Mouse (Mus musculus): ENCODE results near the gene Zfhx3.

Zfhx3 gene

DNA sequence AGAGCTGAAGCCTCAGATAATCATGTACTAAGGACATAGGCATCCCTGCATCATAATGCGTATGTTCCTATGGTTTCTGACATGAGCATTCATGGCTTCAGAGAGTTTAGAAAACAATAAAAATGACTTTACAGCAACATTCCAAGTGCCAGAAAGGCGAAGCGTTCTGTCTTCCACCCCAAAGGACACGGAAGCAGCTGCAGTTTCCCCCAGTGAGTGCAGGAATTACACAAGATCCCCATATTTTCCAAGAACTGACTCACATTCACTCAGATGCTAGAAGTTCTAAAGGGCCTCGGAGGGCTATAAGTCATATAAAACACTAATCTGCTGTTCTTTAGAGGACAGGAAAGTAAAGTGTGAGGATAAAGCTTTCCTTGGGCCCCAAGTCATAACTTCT lies 75.3 kb downstream of the Zfhx3 start:
- DNase-seq (ENCODE audit: low read depth, low spot score) = peak; percentile 30

DNA sequence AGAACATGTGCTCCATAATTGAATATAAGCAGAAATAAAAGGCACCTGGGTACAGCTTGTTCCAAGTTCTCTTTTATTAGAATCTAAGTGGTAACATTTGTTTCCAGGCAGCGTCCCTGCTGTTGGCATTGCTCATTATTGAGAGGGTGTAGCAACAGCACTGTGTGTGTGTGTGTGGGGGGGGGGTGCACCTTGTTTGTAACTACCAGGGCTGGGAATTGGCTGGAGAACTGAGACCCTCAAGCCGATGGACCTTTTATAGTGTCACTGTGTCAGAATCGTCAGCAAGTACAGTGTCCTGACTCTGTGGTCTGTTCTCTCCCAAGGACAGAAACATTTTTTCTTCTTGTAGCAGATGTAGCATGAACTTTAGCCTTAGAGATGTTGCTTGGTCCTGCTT lies 77.2 kb downstream of the Zfhx3 start:
- no peak for DNase-seq (ENCODE audit: low read depth, low spot score)

DNA sequence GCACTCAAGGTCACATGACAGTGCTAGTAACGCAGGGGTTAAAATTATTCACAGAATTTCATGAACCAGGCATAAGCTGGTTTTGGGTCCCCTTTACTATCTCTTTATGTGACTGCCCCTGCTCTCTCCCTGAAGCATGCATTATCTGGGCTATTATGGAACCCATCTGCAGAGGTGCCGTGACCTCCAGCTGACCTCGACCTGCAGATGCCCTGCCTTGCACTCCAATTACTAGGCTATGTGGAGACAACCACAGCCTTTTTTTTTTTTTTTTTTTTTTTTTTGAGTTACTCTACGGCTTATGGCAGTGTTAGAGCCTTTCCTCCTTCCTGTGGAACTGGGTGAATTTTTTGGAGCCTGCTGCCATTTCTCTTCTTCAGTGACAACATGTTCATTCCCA lies 80.0 kb downstream of the Zfhx3 start:
- no peak for DNase-seq (ENCODE audit: low read depth, low spot score)

DNA sequence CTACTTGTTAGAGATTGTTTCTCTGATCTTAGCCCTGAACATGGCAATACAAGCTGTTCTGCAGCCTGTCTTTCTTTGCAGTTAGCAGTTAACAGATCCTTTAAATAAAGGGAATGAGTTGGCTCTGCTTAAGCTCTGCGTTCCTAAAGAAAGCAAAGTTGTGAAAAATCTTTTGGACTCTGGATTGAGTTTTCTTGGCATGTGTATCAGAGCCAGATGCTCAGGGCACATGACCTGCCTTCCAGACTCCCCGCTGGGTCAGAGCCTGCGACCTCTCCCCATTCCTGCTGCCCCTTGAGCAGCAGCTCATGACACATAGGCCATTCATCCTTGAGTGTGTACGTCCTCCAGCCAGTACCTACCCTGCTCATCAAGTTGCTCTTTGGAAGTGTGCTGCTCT lies 81.9 kb downstream of the Zfhx3 start:
- no peak for DNase-seq (ENCODE audit: low read depth, low spot score)

DNA sequence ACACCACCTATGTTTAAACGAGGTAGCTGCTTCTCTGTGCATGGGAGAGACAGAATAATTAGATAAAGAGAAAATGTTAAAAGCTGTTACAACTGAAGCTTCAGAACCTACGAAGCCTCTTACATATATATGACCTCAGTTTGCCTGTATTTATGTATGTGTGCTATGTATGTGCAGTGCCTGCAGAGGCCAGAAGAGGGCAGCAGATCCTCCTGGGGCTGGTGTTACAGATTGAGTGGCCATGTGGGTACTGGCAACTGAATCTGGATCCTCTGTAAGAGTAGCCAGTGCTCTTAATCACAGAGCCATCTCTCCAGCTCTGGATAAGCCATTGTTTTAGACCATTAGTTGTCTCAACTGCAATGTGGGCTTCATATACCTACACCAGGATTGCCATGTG lies 82.8 kb downstream of the Zfhx3 start:
- DNase-seq (ENCODE audit: low read depth, low spot score) = no peak

DNA sequence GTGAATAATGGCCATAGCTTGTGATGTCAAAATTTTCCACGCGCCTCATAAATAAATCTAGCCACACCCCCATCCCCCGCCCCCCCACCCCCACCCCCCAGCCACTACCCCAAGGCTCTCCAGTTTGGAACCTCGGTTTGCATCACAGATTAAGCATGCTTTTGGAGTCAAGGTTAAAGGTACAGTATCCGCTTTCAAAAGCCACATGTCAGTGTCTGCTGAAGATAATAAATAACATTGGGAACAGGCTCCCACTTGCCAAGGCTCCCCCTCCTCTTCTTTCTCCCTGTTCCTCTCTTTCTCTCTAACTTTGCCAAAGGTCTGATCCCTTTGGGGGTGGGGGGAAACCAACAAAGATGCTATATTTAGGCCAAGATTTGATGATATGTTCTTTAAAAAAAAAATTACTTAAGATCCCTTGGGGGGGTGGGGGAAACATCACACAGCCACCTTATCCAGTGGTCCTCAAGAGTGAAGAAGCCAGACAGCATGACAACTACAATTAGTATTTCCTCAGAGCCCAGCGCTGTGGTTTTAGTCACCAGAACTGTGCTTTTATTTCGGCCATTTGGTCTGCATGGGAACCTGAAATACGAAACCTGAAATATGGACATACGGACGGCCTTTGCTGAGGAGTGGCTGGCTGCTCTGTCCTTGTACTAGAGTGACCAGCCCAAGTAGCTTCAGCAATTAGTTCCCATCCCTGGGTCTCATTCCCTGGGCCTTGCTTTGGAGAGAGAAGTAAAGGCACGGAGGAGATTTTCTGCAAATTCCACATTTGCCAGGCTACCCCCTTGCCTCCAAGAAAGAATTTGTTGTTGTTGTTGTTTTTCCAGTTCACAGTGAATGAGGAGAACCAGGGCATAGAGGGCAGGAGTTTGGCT lies 84.4 kb downstream of the Zfhx3 start:
- no peak for DNase-seq (ENCODE audit: low read depth, low spot score)

DNA sequence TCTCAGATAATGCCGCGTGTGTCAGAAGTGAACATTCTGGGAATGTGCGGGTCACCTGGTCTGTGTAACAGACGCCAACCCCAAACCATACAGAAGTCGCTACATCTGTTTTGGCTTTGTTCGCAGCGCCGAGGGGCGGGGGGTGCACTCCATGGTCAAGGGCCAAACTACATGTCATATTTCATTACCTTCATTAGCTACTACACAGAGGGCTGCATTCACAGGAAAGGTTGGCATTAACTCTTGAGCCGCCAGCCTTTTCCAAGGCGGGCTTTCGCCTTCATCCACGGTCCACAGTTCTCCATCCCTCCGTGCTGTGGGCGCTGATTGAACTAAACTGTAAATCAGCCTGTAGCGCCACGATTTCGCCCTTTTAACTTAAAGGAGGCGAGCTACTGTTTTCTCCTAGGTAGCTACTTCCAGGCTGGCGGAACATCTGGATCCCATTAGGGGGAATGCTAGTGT lies 85.1 kb downstream of the Zfhx3 start:
- DNase-seq (ENCODE audit: low read depth, low spot score) = no peak

DNA sequence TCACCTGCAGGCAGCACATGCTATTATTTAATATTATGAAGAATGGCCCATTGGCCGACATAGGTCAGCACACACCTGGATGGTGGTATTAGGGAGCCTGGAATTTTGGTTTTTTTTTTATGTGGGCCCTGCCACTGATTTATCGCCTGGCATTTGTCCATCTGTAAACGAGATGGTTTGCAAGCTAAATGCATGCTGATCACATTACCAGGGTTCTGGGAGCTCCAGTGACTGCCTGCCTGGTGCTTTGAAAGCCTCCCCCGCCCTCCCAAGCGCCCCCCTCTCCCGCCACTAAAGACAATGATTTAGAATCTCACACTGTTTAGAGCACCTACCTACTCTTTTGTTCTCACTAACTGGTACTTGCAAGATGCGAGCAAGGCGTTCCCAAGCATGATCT lies 86.0 kb downstream of the Zfhx3 start:
- no peak for DNase-seq (ENCODE audit: low read depth, low spot score)

DNA sequence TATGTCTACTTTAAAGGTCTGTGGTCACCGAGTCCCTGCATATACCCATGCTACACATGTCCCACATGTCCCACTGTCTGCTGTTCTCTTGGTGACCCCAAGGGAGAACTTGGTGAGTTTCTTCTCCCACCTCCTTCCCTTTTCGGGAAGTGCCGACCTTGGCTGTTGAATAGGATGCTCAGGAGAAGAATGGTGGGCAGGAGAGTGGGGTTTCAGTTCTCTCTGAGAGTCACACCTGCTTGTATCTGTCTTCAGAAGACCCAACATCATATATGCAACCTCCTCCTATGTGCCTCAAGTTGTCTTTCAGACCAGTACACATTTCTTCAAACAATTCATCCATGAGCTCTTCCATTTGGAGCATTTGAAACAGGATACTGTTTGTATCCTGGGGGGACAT lies 88.7 kb downstream of the Zfhx3 start:
- DNase-seq (ENCODE audit: low read depth, low spot score) = no peak

DNA sequence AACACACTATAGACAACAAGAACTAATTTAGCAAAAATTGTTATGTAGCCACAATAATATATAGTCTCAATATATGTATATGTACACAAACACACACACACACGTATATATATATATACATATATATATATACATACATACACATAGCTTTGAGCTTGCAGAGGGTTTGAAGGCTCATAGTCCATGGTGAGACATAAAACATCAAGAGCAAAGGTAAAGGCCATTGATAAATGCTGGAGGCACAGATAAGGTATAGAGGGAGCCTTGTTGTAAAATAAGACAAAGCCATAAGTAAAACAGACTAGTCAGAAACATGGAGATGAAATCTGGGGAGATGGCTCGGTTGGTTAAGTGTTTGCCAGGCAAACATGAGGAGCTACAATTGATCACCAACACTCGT lies 91.6 kb downstream of the Zfhx3 start:
- DNase-seq (ENCODE audit: low read depth, low spot score) = no peak

DNA sequence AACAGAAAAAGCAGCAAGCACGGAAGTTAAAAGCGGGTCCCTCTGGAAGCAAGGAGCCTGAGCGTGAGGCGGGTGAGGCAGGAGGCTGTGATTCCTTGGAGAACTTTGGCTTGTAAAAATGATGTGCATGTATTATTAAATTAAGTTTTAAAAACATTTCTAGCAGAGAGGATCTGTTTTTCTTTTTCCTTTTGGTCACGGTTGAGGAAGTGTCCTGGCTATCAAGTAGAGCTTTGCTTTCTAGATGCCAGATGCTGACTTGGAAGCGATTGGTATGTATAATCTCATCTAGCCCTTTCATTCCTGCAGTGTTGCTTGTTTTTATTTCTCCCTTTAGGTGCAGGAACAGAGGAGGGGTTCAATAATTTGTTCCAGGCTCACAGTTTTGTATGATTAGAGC lies 92.3 kb downstream of the Zfhx3 start:
- DNase-seq (ENCODE audit: low read depth, low spot score) = no peak

DNA sequence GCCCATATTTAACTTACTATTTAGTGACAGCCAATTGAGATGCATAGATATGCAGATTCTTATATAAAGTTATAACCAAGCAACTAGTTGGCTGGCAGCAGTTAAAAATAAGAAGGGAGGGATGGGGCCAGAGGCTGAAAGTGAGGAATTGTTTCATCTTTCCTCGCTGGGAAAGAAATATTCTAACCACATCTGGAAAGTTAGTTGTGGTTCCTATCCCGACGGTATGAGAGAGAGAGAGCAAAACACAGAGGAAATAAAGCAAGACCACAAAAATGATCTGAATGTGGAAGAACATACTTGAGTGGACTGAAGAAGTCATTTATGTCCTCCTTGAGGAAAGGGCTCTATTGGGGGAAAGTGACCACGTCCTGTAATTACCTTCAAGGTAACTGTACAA lies 101.2 kb downstream of the Zfhx3 start:
- DNase-seq (ENCODE audit: low read depth, low spot score) = peak; percentile 12

DNA sequence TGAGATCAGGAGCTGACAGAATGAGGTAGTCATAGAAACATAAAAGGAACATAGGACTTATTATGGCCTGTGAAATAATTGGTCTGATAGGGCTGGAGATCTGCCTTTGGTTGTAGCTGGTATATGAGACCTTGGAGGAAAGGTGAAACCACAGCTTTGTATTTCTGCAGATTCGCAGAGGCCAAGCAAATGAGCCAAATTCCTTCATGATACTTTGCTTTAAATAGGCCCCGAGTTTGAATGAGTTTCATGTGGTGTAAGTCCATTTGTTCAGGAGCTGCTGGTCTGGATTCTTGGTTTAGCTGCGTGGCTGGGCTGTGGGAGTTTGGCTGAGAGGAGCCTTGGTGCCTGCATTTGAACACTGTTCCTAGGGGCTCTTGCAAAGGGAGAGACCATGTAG lies 101.7 kb downstream of the Zfhx3 start:
- DNase-seq (ENCODE audit: low read depth, low spot score) = no peak

DNA sequence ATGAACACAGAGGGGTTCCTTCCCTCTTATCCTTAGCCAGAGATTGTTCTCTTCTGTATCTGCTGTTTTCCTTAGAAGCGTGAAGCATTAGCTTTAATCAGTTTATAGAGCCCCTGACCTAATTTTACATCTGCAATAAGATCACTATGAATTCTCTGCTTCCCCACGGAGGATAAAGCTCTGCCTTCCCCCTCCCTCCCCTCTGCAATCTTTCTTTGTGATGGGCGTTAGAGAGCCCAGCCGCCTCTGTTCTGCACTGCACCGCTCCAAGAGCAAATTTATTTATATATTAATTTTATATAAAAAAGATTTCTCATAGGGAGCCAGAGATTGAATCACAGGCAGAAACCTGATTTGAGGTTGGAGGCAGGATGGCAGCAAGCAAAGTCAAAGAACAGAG lies 113.8 kb downstream of the Zfhx3 start:
- no peak for DNase-seq (ENCODE audit: low read depth, low spot score)

DNA sequence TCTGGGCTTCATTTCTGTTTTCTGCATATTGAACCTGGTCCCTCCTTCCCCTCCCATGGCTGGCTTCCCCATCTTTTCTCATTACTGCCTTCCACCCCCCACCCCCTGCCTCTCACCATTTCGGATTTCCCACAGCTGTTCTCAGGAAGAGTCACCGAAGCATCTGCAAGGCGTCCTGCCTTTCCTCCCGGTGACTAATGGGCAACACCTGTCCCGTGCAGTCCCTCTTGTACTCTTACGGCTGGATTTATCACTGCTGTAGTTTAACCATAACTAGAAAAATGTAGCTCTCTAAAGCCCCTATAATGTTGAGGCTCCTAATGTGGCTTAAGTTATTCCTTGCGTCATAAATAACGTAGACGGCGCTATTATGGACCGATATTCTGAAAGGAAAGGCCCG lies 119.5 kb downstream of the Zfhx3 start:
- DNase-seq (ENCODE audit: low read depth, low spot score) = no peak

DNA sequence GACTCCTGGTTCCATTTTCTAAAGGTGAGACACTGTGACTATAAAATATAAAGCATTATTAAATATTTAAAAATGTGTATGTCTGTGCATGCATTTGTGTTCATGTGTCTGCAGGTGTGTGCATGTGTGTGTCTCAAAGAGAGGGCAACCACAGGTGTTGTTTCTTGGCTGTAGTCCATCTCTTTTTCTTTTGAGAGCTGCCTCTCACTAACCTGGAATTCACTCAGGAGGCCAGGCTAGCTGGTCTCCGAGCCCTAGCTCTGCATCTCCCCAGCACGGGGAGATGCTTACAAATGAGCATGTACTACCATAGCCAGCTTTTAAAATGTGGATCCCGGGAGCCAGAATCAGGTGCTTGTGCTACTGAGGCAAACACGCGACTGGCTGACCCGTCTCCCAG lies 124.7 kb downstream of the Zfhx3 start:
- no peak for DNase-seq (ENCODE audit: low read depth, low spot score)

DNA sequence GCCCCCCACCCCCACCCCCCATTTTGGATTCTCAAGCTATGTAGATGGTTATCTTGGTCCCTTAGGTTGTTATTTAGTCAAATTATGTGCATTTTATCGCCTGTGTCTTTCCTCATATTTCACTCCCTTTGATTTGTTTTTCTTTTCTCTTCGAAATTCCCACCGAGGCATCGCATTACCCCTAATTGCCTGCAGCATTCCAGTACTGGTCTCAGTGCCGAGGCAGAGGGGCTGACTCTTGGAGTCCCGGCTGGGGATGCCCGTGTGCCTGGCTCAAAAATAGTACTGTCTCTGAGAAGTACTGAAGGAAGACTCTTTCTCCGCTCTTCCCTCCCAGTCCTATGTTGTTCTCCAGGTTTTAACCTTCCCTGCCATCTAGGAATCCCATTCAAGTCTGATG lies 125.8 kb downstream of the Zfhx3 start:
- DNase-seq (ENCODE audit: low read depth, low spot score) = no peak

DNA sequence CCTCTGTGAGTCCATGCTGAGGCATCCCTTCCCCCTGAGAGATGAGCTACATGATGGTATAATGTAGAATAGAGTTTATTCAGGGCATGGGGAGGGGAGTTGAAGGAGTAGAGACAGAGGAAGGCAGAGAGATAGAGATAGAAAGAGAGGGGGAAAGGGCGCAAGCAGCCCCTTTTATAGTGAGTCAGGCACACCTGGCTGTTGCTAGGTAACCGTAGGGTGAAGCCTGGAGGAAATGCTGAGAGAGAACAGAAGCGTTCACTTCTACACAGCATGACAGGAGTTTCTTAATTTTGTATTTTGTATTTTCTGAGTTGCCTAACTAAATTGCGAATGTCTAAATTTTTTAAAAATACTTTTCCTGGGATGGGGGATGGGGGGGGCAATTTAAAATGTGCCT lies 128.0 kb downstream of the Zfhx3 start:
- no peak for DNase-seq (ENCODE audit: low read depth, low spot score)

DNA sequence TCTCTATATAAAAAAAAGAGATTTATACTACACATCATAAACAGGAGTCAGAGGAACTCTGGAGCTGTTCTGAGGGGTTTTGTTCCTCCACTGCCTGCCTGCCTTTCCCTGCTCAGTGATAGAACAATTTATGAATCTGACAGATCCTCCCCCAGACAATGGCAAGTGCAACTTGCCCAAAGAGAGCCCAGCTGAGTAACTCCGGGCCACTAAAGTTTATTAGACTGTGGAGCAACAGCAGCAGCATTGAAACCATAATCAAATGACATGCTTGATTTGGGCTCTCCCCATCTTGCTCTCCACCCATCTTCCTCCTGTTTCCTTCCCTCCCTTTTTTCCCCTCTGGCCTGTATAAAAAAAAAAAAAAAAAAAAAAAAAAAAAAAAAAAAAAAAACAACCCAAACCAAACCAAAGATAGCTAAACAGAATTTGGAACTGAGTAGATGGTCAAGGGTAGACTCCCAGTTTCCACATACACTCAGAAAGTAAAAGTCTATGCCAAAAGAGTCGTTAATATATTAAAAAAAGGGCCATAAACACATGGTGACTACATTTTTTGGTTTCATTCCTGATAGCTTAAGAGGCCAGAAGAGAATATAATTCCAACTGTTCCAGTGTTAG lies 129.8 kb downstream of the Zfhx3 start:
- no peak for DNase-seq (ENCODE audit: low read depth, low spot score)

DNA sequence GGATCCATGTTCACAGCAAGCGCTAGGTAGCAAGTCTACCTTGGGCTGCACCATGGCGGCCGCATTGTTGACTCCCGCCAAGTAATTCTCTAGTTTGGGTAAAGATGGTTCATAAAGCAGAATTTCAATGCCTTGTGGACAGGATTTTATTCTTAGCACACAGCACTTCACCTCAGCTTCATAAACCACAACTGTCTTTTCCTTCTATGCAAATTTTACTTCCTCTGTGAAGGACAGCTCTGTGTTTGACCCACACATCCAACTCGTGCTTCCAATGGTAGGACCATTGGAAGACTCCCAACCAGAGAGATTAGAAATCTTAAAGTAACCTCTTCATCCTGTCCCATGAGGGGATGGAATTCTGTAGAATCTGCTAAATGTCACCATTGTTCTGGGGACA lies 130.4 kb downstream of the Zfhx3 start:
- no peak for DNase-seq (ENCODE audit: low read depth, low spot score)

DNA sequence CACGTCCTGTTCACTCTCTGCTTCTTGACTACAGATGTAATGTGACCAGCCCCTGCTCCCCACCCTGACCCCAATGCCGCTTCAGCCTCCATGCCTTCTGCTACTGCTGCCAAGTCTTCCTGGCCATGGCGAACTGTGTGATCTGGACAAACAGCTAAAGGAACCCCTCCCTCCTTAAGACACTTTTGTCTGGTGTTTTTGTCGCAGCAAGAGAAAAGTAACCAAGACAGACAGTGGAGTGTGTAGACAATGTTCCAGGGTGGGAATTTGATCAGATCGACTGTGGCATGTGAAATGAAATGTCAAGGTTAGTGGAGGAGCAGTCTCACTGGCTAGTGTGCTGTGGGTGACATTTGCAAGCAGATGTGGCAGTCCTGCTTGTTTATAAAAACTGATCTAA lies 132.7 kb downstream of the Zfhx3 start:
- DNase-seq (ENCODE audit: low read depth, low spot score) = no peak

DNA sequence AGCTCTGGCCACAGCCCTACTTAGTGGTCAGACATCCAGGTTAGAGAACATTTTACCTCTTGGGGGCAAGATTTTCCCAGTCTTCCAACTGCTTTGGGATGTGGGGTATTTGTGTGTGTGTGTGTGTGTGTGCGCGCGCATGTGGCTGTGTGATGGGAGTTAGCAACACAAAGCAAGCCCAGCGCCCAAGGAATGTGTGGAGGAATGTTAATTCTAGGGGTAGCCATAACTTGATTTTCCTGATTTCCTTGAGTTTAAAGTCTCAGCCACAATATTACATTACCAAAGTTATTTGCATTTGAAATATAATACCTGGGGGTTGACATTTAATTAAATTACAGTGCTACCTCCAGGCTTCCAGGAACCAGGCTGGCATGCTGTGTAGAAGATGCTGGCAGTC lies 136.3 kb downstream of the Zfhx3 start:
- DNase-seq (ENCODE audit: low read depth, low spot score) = no peak

DNA sequence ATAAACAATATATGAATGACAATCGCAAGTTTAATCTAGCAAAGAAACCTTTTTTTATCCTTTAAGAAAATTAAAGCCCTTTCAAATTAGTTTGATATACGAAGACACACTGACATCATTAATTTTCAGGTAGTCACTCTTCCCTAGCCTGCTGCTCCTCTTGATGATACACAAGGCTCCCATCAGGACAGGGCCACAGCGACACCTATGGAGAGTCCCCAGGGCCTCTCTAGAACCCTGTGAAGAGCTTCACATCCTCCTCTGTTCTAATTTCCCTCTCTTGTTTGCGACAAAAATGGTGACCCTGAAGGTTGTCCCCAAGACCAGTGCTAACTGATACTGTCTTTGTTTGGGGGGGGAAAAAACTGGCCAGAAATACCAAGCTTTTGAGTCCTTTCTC lies 144.5 kb downstream of the Zfhx3 start:
- no peak for DNase-seq (ENCODE audit: low read depth, low spot score)
